8 mouse cellular contexts compared by ENCODE assay signal in genomic region chr13:51846301-51846867, GRCm38 (mm10). TPM values are rescaled to one million over a fixed set of nuclear protein-coding genes. Genes with fewer than 3 reads are reported as not detected.
DNase-seq lines count a peak whose midpoint lies in the region; ATAC-seq and TF ChIP-seq lines count a peak whose summit lies in the region.

Gadd45g (plus strand) TSS chr13:51846678.

- H3K4me2 ChIP-seq in forebrain, embryonic 15.5 days (replicated peaks), result peak within 1 kb of the TSS; percentile 76
- H3K4me2 ChIP-seq in lung, embryonic 14.5 days, result peak within 1 kb of the TSS; percentile 99

- no peaks in the 10 kb centered on the region for H3K36me3 ChIP-seq in forebrain, embryonic 15.5 days
- H3K36me3 ChIP-seq in lung, embryonic 14.5 days (ENCODE audit: insufficient read depth), result no peaks in the 10 kb centered on the region
- no peaks in the 10 kb centered on the region for H3K36me3 ChIP-seq in thymus, adult 2 months (ENCODE audit: control insufficient read depth, insufficient read depth, low read length)

- peak; percentile 95 for DNase-seq in ES-CJ7 (ENCODE audit: low read depth, low spot score)
- peak; percentile 94 for DNase-seq in cerebellum, adult 11 months
- peak; percentile 92 for DNase-seq in heart, postnatal 25 days (ENCODE audit: low spot score)
- DNase-seq in layer of hippocampus, adult 2 months (ENCODE audit: low spot score in 2 of 2), result peak; percentile 96 to 97
- peak; percentile 98 for DNase-seq in lung, embryonic 14.5 days
- DNase-seq in thymus, adult 2 months, result peak; percentile 94

- peaks cover 59% of the 10 kb centered on the region for H3K4me1 ChIP-seq in forebrain, embryonic 15.5 days
- H3K4me1 ChIP-seq in lung, embryonic 14.5 days (ENCODE audit: insufficient read depth), result peaks cover 17% of the 10 kb centered on the region
- H3K4me1 ChIP-seq in olfactory bulb, adult 2 months (ENCODE audit: control insufficient read depth, insufficient read depth, low read length), result peaks cover 31% of the 10 kb centered on the region
- H3K4me1 ChIP-seq in thymus, adult 2 months (replicated peaks; ENCODE audit: control insufficient read depth, insufficient read depth, low read length), result peaks cover 34% of the 10 kb centered on the region

- no peaks in the 10 kb centered on the region for H3K9me3 ChIP-seq in forebrain, embryonic 15.5 days
- H3K9me3 ChIP-seq in lung, embryonic 14.5 days (ENCODE audit: low read depth, low read length), result no peaks in the 10 kb centered on the region

- peak within 1 kb of the TSS; percentile 58 for H3K9ac ChIP-seq in forebrain, embryonic 15.5 days (replicated peaks)
- H3K9ac ChIP-seq in lung, embryonic 14.5 days, result peak within 1 kb of the TSS; percentile 73

- TF ChIP-seq POLR2A in olfactory bulb, adult 2 months (IDR thresholded peaks at IDR 0.05; ENCODE audit: insufficient read depth, low read depth, low read length), result peak; percentile 100
- peak; percentile 97 for TF ChIP-seq POLR2A in thymus, adult 2 months (IDR thresholded peaks at IDR 0.05; ENCODE audit: control insufficient read depth, extremely low read depth, insufficient read depth, low read length, poor library complexity)

- peak within 1 kb of the TSS; percentile 90 for H3K27ac ChIP-seq in forebrain, embryonic 15.5 days (replicated peaks)
- H3K27ac ChIP-seq in layer of hippocampus, adult 2 months, result peak within 1 kb of the TSS; percentile 96
- H3K27ac ChIP-seq in lung, embryonic 14.5 days (ENCODE audit: low read depth), result peak within 1 kb of the TSS; percentile 91
- H3K27ac ChIP-seq in olfactory bulb, adult 2 months (ENCODE audit: insufficient read depth, low read depth, low read length), result peak within 1 kb of the TSS; percentile 86
- peak within 1 kb of the TSS; percentile 9; the same call in 1 of the 2 replicates for H3K27ac ChIP-seq in thymus, adult 2 months (ENCODE audit: control insufficient read depth, insufficient read depth, low read length)

- peak; percentile 52 for TF ChIP-seq CTCF in layer of hippocampus, adult 2 months (conservative IDR thresholded peaks at IDR 0.05)
- peak; percentile 35; the same call in 1 of the 2 replicates for TF ChIP-seq CTCF in lung, embryonic 14.5 days (IDR thresholded peaks at IDR 0.05; ENCODE audit: low read depth)
- TF ChIP-seq CTCF in olfactory bulb, adult 2 months (IDR thresholded peaks at IDR 0.05; ENCODE audit: insufficient read depth, low read depth, low read length), result no peak
- peak; percentile 65; the same call in 1 of the 2 replicates for TF ChIP-seq CTCF in thymus, adult 2 months (IDR thresholded peaks at IDR 0.05; ENCODE audit: borderline replicate concordance, control insufficient read depth, extremely low read depth, insufficient read depth, low read length, poor library complexity)

- H3K4me3 ChIP-seq in forebrain, embryonic 15.5 days, result peak within 1 kb of the TSS; percentile 49
- peak within 1 kb of the TSS; percentile 91 for H3K4me3 ChIP-seq in layer of hippocampus, adult 2 months
- peak within 1 kb of the TSS; percentile 68 for H3K4me3 ChIP-seq in lung, embryonic 14.5 days (ENCODE audit: low read depth, low read length)
- H3K4me3 ChIP-seq in olfactory bulb, adult 2 months (ENCODE audit: insufficient read depth, low read depth, low read length), result peak within 1 kb of the TSS; percentile 69
- peak within 1 kb of the TSS; percentile 60 for H3K4me3 ChIP-seq in thymus, adult 2 months (ENCODE audit: control insufficient read depth, insufficient read depth, low read length)

- peak; percentile 71 for ATAC-seq in forebrain, embryonic 15.5 days (replicated peaks)
- ATAC-seq in lung, embryonic 14.5 days (ENCODE audit: insufficient read depth), result peak; percentile 76

- peaks cover 11% of the 10 kb centered on the region; the same call in 1 of the 2 replicates for H3K27me3 ChIP-seq in forebrain, embryonic 15.5 days
- H3K27me3 ChIP-seq in lung, embryonic 14.5 days (ENCODE audit: insufficient read depth, low read length), result peaks cover 7% of the 10 kb centered on the region; the same call in 1 of the 2 replicates
- H3K27me3 ChIP-seq in thymus, adult 2 months (ENCODE audit: control insufficient read depth, insufficient read depth, low read length), result no peaks in the 10 kb centered on the region; the same call in 1 of the 2 replicates

- intact Hi-C loops in heart, postnatal 25 days (cut with DNase I), result loop anchor here (2.0 to 5.0 kb wide), 6 partner anchors 36 to 232 kb away; no protein-coding TSS in a partner anchor

- under 1% methylated on average over 31 of the region's 31 CpGs for WGBS in forebrain, embryonic 15.5 days
- under 1% methylated on average over 31 of the region's 31 CpGs for WGBS in lung, embryonic 14.5 days
- WGBS in olfactory bulb, adult 2 months, result under 1% methylated on average over 31 of the region's 31 CpGs
- under 1% methylated on average over 31 of the region's 31 CpGs for whole genome bisulfite sequencing in thymus, adult 2 months

RNA-seq across cellular contexts. Expression of gene Gadd45g, which starts in this region (rescaled TPM):
- 145 and 167 TPM in 2 replicates for polyA plus RNA-seq in forebrain, embryonic 15.5 days (2015; fragmentation: Nextera tagmentation; extraction: Ambion mirVana)
- total RNA-seq in heart, postnatal 25 days (2021), result 10 to 100 TPM; 11.6 to 21.6 TPM
- total RNA-seq in layer of hippocampus, adult 2 months (2021), result 10 to 100 TPM; 14.8 to 22.7 TPM
- 26.1 and 27.2 TPM in 2 replicates for polyA plus RNA-seq in lung, embryonic 14.5 days (2014; fragmentation: Nextera tagmentation; extraction: Ambion mirVana)
- polyA plus RNA-seq in olfactory bulb, adult 2 months (2012; ENCODE audit: insufficient read depth, insufficient read length, low replicate concordance, missing spikeins), result not detected in 2 replicates
- 15.0 and 16.2 TPM in 2 replicates for polyA plus RNA-seq in thymus, adult 2 months (2012; rRNA removed)

Comparison
In these comparisons a context has a peak if more than half of its experiments do, and no peak if none do; other contexts are left out.
1. Peak in every context shown above with its lines: DNase-seq, ATAC-seq, H3K4me3 ChIP-seq and H3K27ac ChIP-seq.
2. RNA of gene Gadd45g (polyA plus RNA-seq): 145 to 167 TPM in forebrain, embryonic 15.5 days, 26.1 to 27.2 TPM in lung, embryonic 14.5 days and 15.0 to 16.2 TPM in thymus, adult 2 months; not detected in olfactory bulb, adult 2 months; every median in the first group is over 10 times any median in the second.
3. H3K27ac ChIP-seq: peak in every context shown above with its lines; median percentile 96 in layer of hippocampus, adult 2 months; 91 in lung, embryonic 14.5 days; 90 in forebrain, embryonic 15.5 days; 86 in olfactory bulb, adult 2 months; 9 in thymus, adult 2 months.